Mouse (Mus musculus): ENCODE data around the gene Qsox2.

DNA sequence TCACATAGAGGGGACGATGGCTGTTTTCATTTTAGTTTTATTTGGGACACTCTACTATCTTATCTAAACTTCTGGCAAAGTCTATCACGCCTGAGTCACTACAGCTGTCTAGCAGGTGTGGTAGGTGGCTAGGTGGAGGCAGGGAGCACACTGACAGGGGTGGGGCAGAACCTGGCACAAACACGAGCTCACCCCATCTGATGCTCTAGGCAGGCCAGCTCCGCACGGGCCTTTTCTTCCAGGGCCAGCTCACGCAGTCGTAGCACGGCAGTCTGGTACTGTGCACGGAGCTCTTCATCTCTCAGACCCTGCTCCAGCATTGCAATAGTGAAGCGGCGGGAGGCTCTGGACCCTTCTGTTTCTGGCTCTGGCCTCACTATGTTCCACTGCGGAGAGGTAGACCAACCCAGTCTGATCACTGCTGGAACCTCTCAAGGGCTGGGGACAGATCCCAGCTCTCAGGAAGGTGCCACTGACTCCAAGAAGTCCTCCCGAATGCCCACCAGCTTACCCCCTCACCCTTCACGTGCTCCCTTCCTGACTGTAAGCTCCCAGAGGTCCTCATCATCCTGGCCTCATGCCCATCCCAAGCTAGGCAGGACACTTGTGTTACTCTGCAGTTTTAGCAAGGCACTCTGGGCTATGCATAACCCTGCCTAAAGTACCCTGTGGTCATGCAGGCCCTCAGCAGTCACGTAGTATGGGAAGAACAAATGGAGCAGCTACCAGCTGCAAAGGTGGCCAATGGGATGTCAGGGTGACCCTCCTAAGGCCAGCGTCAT lies 20.2 kb upstream of the Qsox2 start:
- no peak for TF ChIP-seq CTCF (IDR thresholded peaks at IDR 0.05; ENCODE audit: borderline replicate concordance, insufficient read depth, low read depth, low read length)
- no peak for TF ChIP-seq POLR2A (IDR thresholded peaks at IDR 0.05; ENCODE audit: borderline replicate concordance, insufficient read depth, low read length)

Measured in cerebellum, adult 2 months (tissue).